Mouse (Mus musculus) skeletal muscle tissue, adult 2 months (tissue): ENCODE data around the gene Mien1.
A peak's percentile ranks its signal among the peaks of the same experiment; 100 is the strongest.

ENCODE experiments used
- DNase-seq: peaks from one replicate; pipeline ENCODE4 v3.0.0-alpha.2; 2012; ENCODE audit warnings: low read depth, low spot score

The Mien1 gene

GRCm38 (mm10) chr11:98426592-98426991 is 12.2 kb downstream of the Mien1 start:
- DNase-seq, result no peak

GRCm38 (mm10) chr11:98418939-98419547 is 19.7 kb downstream of the Mien1 start:
- DNase-seq, result no peak

- DNase-seq, result no peak
These were observed 20.5 kb downstream of the Mien1 start for GRCm38 (mm10) chr11:98418273-98418672.

- no peak for DNase-seq
These were observed 21.7 kb downstream of the Mien1 start for GRCm38 (mm10) chr11:98417074-98417473.

GRCm38 (mm10) chr11:98414162-98414561 is 24.6 kb downstream of the Mien1 start:
- DNase-seq, result no peak

GRCm38 (mm10) chr11:98413731-98414130 is 25.1 kb downstream of the Mien1 start:
- no peak for DNase-seq

GRCm38 (mm10) chr11:98412797-98413301 is 25.9 kb downstream of the Mien1 start:
- DNase-seq, result no peak

GRCm38 (mm10) chr11:98412273-98412796 is 26.5 kb downstream of the Mien1 start, which contains the start of gene Erbb2:
Gene Erbb2 (plus strand): TSS chr11:98412470.
- no peak for DNase-seq

- no peak for DNase-seq
These were observed 29.4 kb downstream of the Mien1 start for GRCm38 (mm10) chr11:98409341-98409822.

GRCm38 (mm10) chr11:98408872-98409271 is 29.9 kb downstream of the Mien1 start:
- DNase-seq, result no peak

GRCm38 (mm10) chr11:98406621-98407020 is 32.2 kb downstream of the Mien1 start:
- DNase-seq, result no peak

GRCm38 (mm10) chr11:98400816-98401215 is 38.0 kb downstream of the Mien1 start:
- DNase-seq, result no peak

- peak; percentile 88 for DNase-seq
These were observed 38.5 kb downstream of the Mien1 start, which contains the start of gene Pgap3 for GRCm38 (mm10) chr11:98400161-98400726. Gene Pgap3 (minus strand): TSS chr11:98400490.

GRCm38 (mm10) chr11:98397946-98398345 is 40.8 kb downstream of the Mien1 start:
- no peak for DNase-seq

GRCm38 (mm10) chr11:98395041-98395440 is 43.8 kb downstream of the Mien1 start:
- DNase-seq, result no peak

GRCm38 (mm10) chr11:98394301-98394700 is 44.5 kb downstream of the Mien1 start:
- DNase-seq, result peak; percentile 73

GRCm38 (mm10) chr11:98393317-98393716 is 45.5 kb downstream of the Mien1 start:
- no peak for DNase-seq

- DNase-seq, result no peak
These were observed 46.1 kb downstream of the Mien1 start for GRCm38 (mm10) chr11:98392645-98393044.

- DNase-seq, result no peak
These were observed 46.8 kb downstream of the Mien1 start for GRCm38 (mm10) chr11:98392034-98392433.

GRCm38 (mm10) chr11:98390141-98390540 is 48.6 kb downstream of the Mien1 start:
- no peak for DNase-seq

GRCm38 (mm10) chr11:98389221-98389780 is 49.5 kb downstream of the Mien1 start:
- no peak for DNase-seq

GRCm38 (mm10) chr11:98388282-98388681 is 50.5 kb downstream of the Mien1 start:
- DNase-seq, result peak; percentile 65
